Mouse (Mus musculus) thymus, adult 2 months (tissue): ENCODE measurements around the gene Tenm2.

Experiments used
- CTCF ChIP-seq: fragments of 200-500 bp; IDR thresholded peaks from 2 replicates; pipeline ENCODE4 v1.5.1; 2012; ENCODE audit warnings: mild to moderate bottlenecking, control low read depth, low read length, moderate library complexity, borderline replicate concordance; ENCODE audit not compliant: control insufficient read depth, poor library complexity, insufficient read depth; ENCODE audit errors: extremely low read depth
- POLR2A ChIP-seq: fragments of 200-500 bp; IDR thresholded peaks from 2 replicates; pipeline ENCODE4 v1.6.1; 2012; ENCODE audit warnings: mild to moderate bottlenecking, low read length, control low read depth, moderate library complexity; ENCODE audit not compliant: control insufficient read depth, poor library complexity, insufficient read depth; ENCODE audit errors: extremely low read depth

- no peak for TF ChIP-seq POLR2A
- TF ChIP-seq CTCF: no peak
Observed at GRCm38 (mm10) chr11:36891106-36891505, 344.7 kb downstream of the Tenm2 start.
